ENCODE assay signal across 10 mouse cellular contexts in the genomic region with DNA sequence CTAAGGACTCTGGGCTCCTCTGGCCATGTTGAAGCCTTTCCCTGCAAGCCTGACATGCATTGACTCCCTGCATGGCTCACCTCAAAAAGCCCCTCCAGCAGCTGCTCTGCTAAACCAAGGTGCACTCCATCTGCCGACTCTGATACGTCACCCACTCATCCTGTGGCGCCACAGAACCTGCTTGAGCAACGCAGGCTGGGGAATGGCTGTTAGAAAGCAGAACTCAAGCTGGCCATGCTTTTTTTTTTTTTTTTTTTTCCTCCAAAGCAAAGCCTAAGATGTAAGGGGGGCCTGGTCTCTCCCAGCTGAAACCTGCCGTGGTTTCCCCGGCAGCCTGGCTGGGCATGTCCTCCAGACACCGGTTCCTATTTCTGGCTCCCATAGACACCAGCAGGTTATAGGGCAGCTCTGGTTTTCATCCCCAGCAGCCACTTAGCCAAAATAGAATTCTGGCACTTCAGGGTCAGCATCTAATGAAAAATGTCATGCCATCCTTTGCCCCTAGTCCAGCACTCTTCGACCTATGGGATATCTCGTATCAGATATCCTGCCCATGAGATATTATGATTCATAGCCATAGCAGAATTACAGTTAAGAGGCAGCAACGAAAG. TPM values are rescaled to one million over a fixed set of nuclear protein-coding genes. Genes with fewer than 3 reads are reported as not detected.
A peak's percentile ranks its signal among the peaks of the same experiment; 100 is the strongest.
DNase-seq lines count a peak whose midpoint lies in the region; ATAC-seq and TF ChIP-seq lines count a peak whose summit lies in the region.
"Had no signal": no experiment of that assay in that cellular context is flagged by ENCODE, and none has a peak within 500 bp of the region (broad histone marks: within the 10 kb centered on the region; RNA-seq: fewer than 3 reads in every experiment).

No protein-coding gene starts in this region.

- no peak for TF ChIP-seq CTCF in heart, postnatal 0 days (IDR thresholded peaks at IDR 0.05; ENCODE audit: low read depth)

- peak; percentile 81; the same call in 1 of the 2 replicates for TF ChIP-seq EP300 in heart, postnatal 0 days (IDR thresholded peaks at IDR 0.05; ENCODE audit: low read depth)

- ATAC-seq in lung, embryonic 15.5 days (ENCODE audit: borderline replicate concordance, extremely low read depth, low FRiP score, low TSS enrichment) = no peak
- ATAC-seq in embryonic facial prominence, embryonic 15.5 days (ENCODE audit: insufficient number of reproducible peaks, low FRiP score, low TSS enrichment, low read depth) = no peak
- no peak for ATAC-seq in heart, postnatal 0 days (ENCODE audit: insufficient read depth, low read depth)
- ATAC-seq in midbrain, embryonic 15.5 days (replicated peaks) = no peak
- no peak for ATAC-seq in erythroid progenitor cell, adult 5-6 weeks (replicated peaks; ENCODE audit: low FRiP score, poor library complexity, severe bottlenecking)
- ATAC-seq: Patski had no signal

- no peaks in the 10 kb centered on the region for H3K9me3 ChIP-seq in lung, embryonic 15.5 days
- no peaks in the 10 kb centered on the region for H3K9me3 ChIP-seq in embryonic facial prominence, embryonic 15.5 days (replicated peaks)
- no peaks in the 10 kb centered on the region for H3K9me3 ChIP-seq in heart, postnatal 0 days (replicated peaks; ENCODE audit: control insufficient read depth, low read length)
- H3K9me3 ChIP-seq in midbrain, embryonic 15.5 days = no peaks in the 10 kb centered on the region
- H3K9me3 ChIP-seq: liver, embryonic 15.5 days had no signal

- H3K27ac ChIP-seq in lung, embryonic 15.5 days = no peak overlapping the region
- 0 out of 2 replicates have a peak overlapping the region, but pooled peaks have one; percentile 88 for H3K27ac ChIP-seq in embryonic facial prominence, embryonic 15.5 days (replicated peaks)
- H3K27ac ChIP-seq in heart, postnatal 0 days (ENCODE audit: low read depth) = peak overlapping the region; percentile 96
- H3K27ac ChIP-seq in midbrain, embryonic 15.5 days = peak overlapping the region; percentile 90
- H3K27ac ChIP-seq: liver, embryonic 15.5 days had no signal

- no peak overlapping the region for H3K9ac ChIP-seq in lung, embryonic 15.5 days
- no peak overlapping the region for H3K9ac ChIP-seq in embryonic facial prominence, embryonic 15.5 days
- H3K9ac ChIP-seq in heart, postnatal 0 days (replicated peaks; ENCODE audit: low read depth, low read length) = no peak overlapping the region
- H3K9ac ChIP-seq in midbrain, embryonic 15.5 days = peak overlapping the region; percentile 91; the same call in 1 of the 2 replicates
- H3K9ac ChIP-seq: liver, embryonic 15.5 days had no signal

- peak overlapping the region; percentile 77; the same call in 1 of the 2 replicates for H3K4me2 ChIP-seq in lung, embryonic 15.5 days
- no peak overlapping the region for H3K4me2 ChIP-seq in embryonic facial prominence, embryonic 15.5 days (replicated peaks)
- H3K4me2 ChIP-seq in heart, postnatal 0 days (ENCODE audit: low read depth, low read length) = peak overlapping the region; percentile 96; the same call in 1 of the 2 replicates
- H3K4me2 ChIP-seq in midbrain, embryonic 15.5 days = 0 out of 2 replicates have a peak overlapping the region, but pooled peaks have one; percentile 88

- H3K4me1 ChIP-seq in lung, embryonic 15.5 days = peaks cover 39% of the 10 kb centered on the region
- H3K4me1 ChIP-seq in embryonic facial prominence, embryonic 15.5 days = peaks cover 40% of the 10 kb centered on the region
- H3K4me1 ChIP-seq in heart, postnatal 0 days (ENCODE audit: control insufficient read depth, insufficient read depth) = peaks cover 48% of the 10 kb centered on the region
- H3K4me1 ChIP-seq in midbrain, embryonic 15.5 days = peaks cover 37% of the 10 kb centered on the region

- H3K36me3 ChIP-seq in lung, embryonic 15.5 days = no peaks in the 10 kb centered on the region
- no peaks in the 10 kb centered on the region for H3K36me3 ChIP-seq in embryonic facial prominence, embryonic 15.5 days
- H3K36me3 ChIP-seq in heart, postnatal 0 days (replicated peaks; ENCODE audit: control insufficient read depth, insufficient read depth, low read length) = no peaks in the 10 kb centered on the region
- H3K36me3 ChIP-seq in midbrain, embryonic 15.5 days (replicated peaks) = peaks cover 4% of the 10 kb centered on the region; the same call in 1 of the 2 replicates
- H3K36me3 ChIP-seq: liver, embryonic 15.5 days had no signal

- no peak overlapping the region for H3K4me3 ChIP-seq in lung, embryonic 15.5 days
- H3K4me3 ChIP-seq in embryonic facial prominence, embryonic 15.5 days (replicated peaks) = no peak overlapping the region
- H3K4me3 ChIP-seq in heart, postnatal 0 days (ENCODE audit: low read depth, low read length) = peak overlapping the region; percentile 88; the same call in 1 of the 2 replicates
- no peak overlapping the region for H3K4me3 ChIP-seq in midbrain, embryonic 15.5 days
- H3K4me3 ChIP-seq: liver, embryonic 15.5 days had no signal

- no peak for DNase-seq in lung, postnatal 36 days
- DNase-seq in heart, postnatal 0 days (ENCODE audit: low spot score) = peak; percentile 52
- DNase-seq in spleen, postnatal 4 days (ENCODE audit: low spot score in 2 of 2) = no peak
- DNase-seq: cerebellum, adult 11-12 months had no signal

- H3K27me3 ChIP-seq in lung, embryonic 15.5 days = peaks cover 8% of the 10 kb centered on the region
- H3K27me3 ChIP-seq in embryonic facial prominence, embryonic 15.5 days = peaks cover 9% of the 10 kb centered on the region
- H3K27me3 ChIP-seq in heart, postnatal 0 days (ENCODE audit: control insufficient read depth, insufficient read depth, low read length) = no peaks in the 10 kb centered on the region
- no peaks in the 10 kb centered on the region; the same call in 1 of the 2 replicates for H3K27me3 ChIP-seq in midbrain, embryonic 15.5 days (replicated peaks)
- H3K27me3 ChIP-seq: Patski had no signal

- 65% methylated on average over 10 of the region's 10 CpGs for WGBS in lung, embryonic 15.5 days
- WGBS in embryonic facial prominence, embryonic 15.5 days = 69% methylated on average over 10 of the region's 10 CpGs
- WGBS in heart, postnatal 0 days = 29% methylated on average over 10 of the region's 10 CpGs
- WGBS in midbrain, embryonic 15.5 days = 86% methylated on average over 10 of the region's 10 CpGs

RNA-seq across cellular contexts. Expression of gene Trabd, which starts 0.8 kb away (rescaled TPM):
- polyA plus RNA-seq in lung, embryonic 15.5 days (2015; fragmentation: Nextera tagmentation; extraction: Ambion mirVana) = 48.7 and 53.6 TPM in 2 replicates
- 53.8 and 55.6 TPM in 2 replicates for polyA plus RNA-seq in embryonic facial prominence, embryonic 15.5 days (2015; fragmentation: Nextera tagmentation; extraction: Ambion mirVana)
- total RNA-seq in heart, postnatal 0 days (2014; rRNA removed; ENCODE audit: low replicate concordance) = 59.2 and 61.2 TPM in 2 replicates
- 46.6 and 46.7 TPM in 2 replicates for polyA plus RNA-seq in heart, postnatal 0 days (2015; fragmentation: Nextera tagmentation; extraction: Ambion mirVana)
- 39.3 and 40.2 TPM in 2 replicates for polyA plus RNA-seq in midbrain, embryonic 15.5 days (2015; fragmentation: Nextera tagmentation; extraction: Ambion mirVana)
- 5.4 and 12.6 TPM in 2 replicates for total RNA-seq in erythroid progenitor cell, adult 5-6 weeks (2015; ENCODE audit: low replicate concordance)
- 10.4 and 11.9 TPM in 2 replicates for total RNA-seq in erythroid progenitor cell, adult 5-6 weeks (2017; ENCODE audit: low replicate concordance)

RNA-seq across cellular contexts. Expression of gene Panx2, which starts 14.6 kb away (rescaled TPM):
- polyA plus RNA-seq in lung, embryonic 15.5 days (2015; fragmentation: Nextera tagmentation; extraction: Ambion mirVana) = 0.10 and 0.24 TPM in 2 replicates
- 0.33 and 0.84 TPM in 2 replicates for polyA plus RNA-seq in embryonic facial prominence, embryonic 15.5 days (2015; fragmentation: Nextera tagmentation; extraction: Ambion mirVana)
- 0.70 TPM in 1 of 2 replicates, not detected in the other for total RNA-seq in heart, postnatal 0 days (2014; rRNA removed; ENCODE audit: low replicate concordance)
- 0.93 and 1.0 TPM in 2 replicates for polyA plus RNA-seq in heart, postnatal 0 days (2015; fragmentation: Nextera tagmentation; extraction: Ambion mirVana)
- polyA plus RNA-seq in midbrain, embryonic 15.5 days (2015; fragmentation: Nextera tagmentation; extraction: Ambion mirVana) = 8.5 and 9.1 TPM in 2 replicates
- not detected in 2 replicates for total RNA-seq in erythroid progenitor cell, adult 5-6 weeks (2015; ENCODE audit: low replicate concordance)
- total RNA-seq in erythroid progenitor cell, adult 5-6 weeks (2017; ENCODE audit: low replicate concordance) = not detected in 2 replicates
- polyA plus RNA-seq: liver, embryonic 15.5 days had no signal

RNA-seq across cellular contexts. Expression of gene Selenoo, which starts 14.8 kb away (rescaled TPM):
- 16.5 and 17.6 TPM in 2 replicates for polyA plus RNA-seq in lung, embryonic 15.5 days (2015; fragmentation: Nextera tagmentation; extraction: Ambion mirVana)
- 20.7 and 20.9 TPM in 2 replicates for polyA plus RNA-seq in embryonic facial prominence, embryonic 15.5 days (2015; fragmentation: Nextera tagmentation; extraction: Ambion mirVana)
- 35.4 and 39.1 TPM in 2 replicates for total RNA-seq in heart, postnatal 0 days (2014; rRNA removed; ENCODE audit: low replicate concordance)
- polyA plus RNA-seq in heart, postnatal 0 days (2015; fragmentation: Nextera tagmentation; extraction: Ambion mirVana) = 10.3 and 11.3 TPM in 2 replicates
- polyA plus RNA-seq in midbrain, embryonic 15.5 days (2015; fragmentation: Nextera tagmentation; extraction: Ambion mirVana) = 20.4 and 22.4 TPM in 2 replicates
- total RNA-seq in erythroid progenitor cell, adult 5-6 weeks (2015; ENCODE audit: low replicate concordance) = 6.1 and 9.6 TPM in 2 replicates
- 12.5 and 15.3 TPM in 2 replicates for total RNA-seq in erythroid progenitor cell, adult 5-6 weeks (2017; ENCODE audit: low replicate concordance)

RNA-seq across cellular contexts. Expression of gene Tubgcp6, which starts 48.8 kb away (rescaled TPM):
- polyA plus RNA-seq in lung, embryonic 15.5 days (2015; fragmentation: Nextera tagmentation; extraction: Ambion mirVana) = 14.5 and 15.4 TPM in 2 replicates
- 14.8 and 15.2 TPM in 2 replicates for polyA plus RNA-seq in embryonic facial prominence, embryonic 15.5 days (2015; fragmentation: Nextera tagmentation; extraction: Ambion mirVana)
- total RNA-seq in heart, postnatal 0 days (2014; rRNA removed; ENCODE audit: low replicate concordance) = 17.2 and 26.9 TPM in 2 replicates
- 4.4 and 5.1 TPM in 2 replicates for polyA plus RNA-seq in heart, postnatal 0 days (2015; fragmentation: Nextera tagmentation; extraction: Ambion mirVana)
- polyA plus RNA-seq in midbrain, embryonic 15.5 days (2015; fragmentation: Nextera tagmentation; extraction: Ambion mirVana) = 20.1 and 21.2 TPM in 2 replicates
- 26.4 and 41.4 TPM in 2 replicates for total RNA-seq in erythroid progenitor cell, adult 5-6 weeks (2015; ENCODE audit: low replicate concordance)
- 28.1 and 28.3 TPM in 2 replicates for total RNA-seq in erythroid progenitor cell, adult 5-6 weeks (2017; ENCODE audit: low replicate concordance)

RNA-seq across cellular contexts. Expression of gene Hdac10, which starts 54.4 kb away (rescaled TPM):
- 21.7 and 24.3 TPM in 2 replicates for polyA plus RNA-seq in lung, embryonic 15.5 days (2015; fragmentation: Nextera tagmentation; extraction: Ambion mirVana)
- 22.3 and 25.7 TPM in 2 replicates for polyA plus RNA-seq in embryonic facial prominence, embryonic 15.5 days (2015; fragmentation: Nextera tagmentation; extraction: Ambion mirVana)
- total RNA-seq in heart, postnatal 0 days (2014; rRNA removed; ENCODE audit: low replicate concordance) = 14.9 and 17.4 TPM in 2 replicates
- 10.7 and 10.8 TPM in 2 replicates for polyA plus RNA-seq in heart, postnatal 0 days (2015; fragmentation: Nextera tagmentation; extraction: Ambion mirVana)
- polyA plus RNA-seq in midbrain, embryonic 15.5 days (2015; fragmentation: Nextera tagmentation; extraction: Ambion mirVana) = 27.0 and 31.4 TPM in 2 replicates
- 4.3 TPM in 1 of 2 replicates, not detected in the other for total RNA-seq in erythroid progenitor cell, adult 5-6 weeks (2015; ENCODE audit: low replicate concordance)
- total RNA-seq in erythroid progenitor cell, adult 5-6 weeks (2017; ENCODE audit: low replicate concordance) = 1.3 TPM in 1 of 2 replicates, not detected in the other
